In the genomic region with DNA sequence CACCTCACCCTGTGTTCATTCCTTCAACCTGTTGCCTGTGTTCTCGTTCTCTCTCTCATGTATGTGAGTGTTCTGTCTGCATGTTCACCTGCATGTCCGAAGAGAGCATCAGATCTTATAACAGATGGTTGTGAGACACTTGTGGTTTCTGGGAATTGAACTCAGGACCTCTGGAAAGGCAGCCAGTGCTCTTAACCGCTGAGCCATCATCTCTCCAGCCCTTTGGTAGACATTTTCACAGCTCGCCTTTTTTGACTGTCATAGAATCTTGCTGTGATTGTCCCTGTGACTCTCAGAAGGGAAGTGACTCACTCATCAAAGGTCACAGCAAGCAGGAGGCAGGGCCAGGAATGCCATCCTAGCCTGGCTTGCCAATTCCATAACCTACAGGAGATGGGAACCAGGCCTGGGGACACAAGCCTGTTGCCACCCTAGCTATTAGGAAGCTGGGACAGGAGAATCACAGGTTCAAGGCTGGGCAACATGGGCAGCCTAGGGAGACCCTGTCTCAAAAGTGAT, we compare ENCODE assay signal across 13 mouse cellular contexts. TPM values are rescaled to one million over a fixed set of nuclear protein-coding genes. Genes with fewer than 3 reads are reported as not detected.
A peak's percentile ranks its signal among the peaks of the same experiment; 100 is the strongest.
DNase-seq lines count a peak whose midpoint lies in the region; ATAC-seq and TF ChIP-seq lines count a peak whose summit lies in the region.
"Had no signal": no experiment of that assay in that cellular context is flagged by ENCODE, and none has a peak within 500 bp of the region (broad histone marks: within the 10 kb centered on the region; RNA-seq: fewer than 3 reads in every experiment).

No protein-coding gene starts in this region.

- H3K4me3 ChIP-seq in embryonic facial prominence, embryonic 12.5 days = no peak overlapping the region
- H3K4me3 ChIP-seq in embryonic facial prominence, embryonic 10.5 days = no peak overlapping the region
- H3K4me3 ChIP-seq in kidney, adult 2 months (ENCODE audit: insufficient read depth, low read depth, low read length) = no peak overlapping the region
- peak overlapping the region; percentile 81 for H3K4me3 ChIP-seq in liver, embryonic 15.5 days (replicated peaks)

- peaks cover 15% of the 10 kb centered on the region for H3K36me3 ChIP-seq in embryonic facial prominence, embryonic 12.5 days
- peaks cover 24% of the 10 kb centered on the region for H3K36me3 ChIP-seq in embryonic facial prominence, embryonic 10.5 days (replicated peaks)
- no peaks in the 10 kb centered on the region for H3K36me3 ChIP-seq in kidney, adult 2 months (ENCODE audit: control insufficient read depth, insufficient read depth, low read length)
- peaks cover 38% of the 10 kb centered on the region for H3K36me3 ChIP-seq in liver, embryonic 15.5 days (replicated peaks)

- no peak for ATAC-seq in embryonic facial prominence, embryonic 12.5 days (ENCODE audit: insufficient number of reproducible peaks, insufficient read depth, low FRiP score, low TSS enrichment)
- ATAC-seq in liver, embryonic 15.5 days (ENCODE audit: insufficient read depth) = no peak

- peak overlapping the region; percentile 4; the same call in 1 of the 2 replicates for H3K9ac ChIP-seq in embryonic facial prominence, embryonic 12.5 days
- peak overlapping the region; percentile 83; the same call in 1 of the 2 replicates for H3K9ac ChIP-seq in liver, embryonic 15.5 days

- H3K27me3 ChIP-seq in embryonic facial prominence, embryonic 12.5 days = no peaks in the 10 kb centered on the region
- no peaks in the 10 kb centered on the region for H3K27me3 ChIP-seq in embryonic facial prominence, embryonic 10.5 days (replicated peaks; ENCODE audit: low read depth, poor library complexity, severe bottlenecking)
- H3K27me3 ChIP-seq in kidney, adult 2 months (replicated peaks; ENCODE audit: control insufficient read depth, insufficient read depth, low read length) = no peaks in the 10 kb centered on the region
- H3K27me3 ChIP-seq in liver, embryonic 15.5 days = no peaks in the 10 kb centered on the region
- H3K27me3 ChIP-seq: embryonic facial prominence, embryonic 13.5 days had no signal

- H3K4me2 ChIP-seq in embryonic facial prominence, embryonic 12.5 days (replicated peaks) = no peak overlapping the region
- H3K4me2 ChIP-seq in liver, embryonic 15.5 days = peak overlapping the region; percentile 95

- TF ChIP-seq POLR2A in kidney, adult 2 months (IDR thresholded peaks at IDR 0.05; ENCODE audit: low read depth, low read length) = no peak

- H3K27ac ChIP-seq in embryonic facial prominence, embryonic 12.5 days = no peak overlapping the region
- H3K27ac ChIP-seq in embryonic facial prominence, embryonic 10.5 days (replicated peaks) = no peak overlapping the region
- peak overlapping the region; percentile 34 for H3K27ac ChIP-seq in kidney, adult 2 months (ENCODE audit: insufficient read depth, low read depth, low read length)
- peak overlapping the region; percentile 95 for H3K27ac ChIP-seq in liver, embryonic 15.5 days (replicated peaks)
- H3K27ac ChIP-seq: embryonic facial prominence, embryonic 13.5 days; kidney, postnatal 0 days had no signal

- no peak for TF ChIP-seq CTCF in kidney, adult 2 months (conservative IDR thresholded peaks at IDR 0.05; ENCODE audit: insufficient read depth, insufficient read length, low read depth, low read length)

- WGBS in embryonic facial prominence, embryonic 12.5 days = 89% methylated on average over 4 of the region's 4 CpGs
- WGBS in embryonic facial prominence, embryonic 10.5 days = 93% methylated on average over 4 of the region's 4 CpGs
- 64% methylated on average over 4 of the region's 4 CpGs for WGBS in kidney, adult 2 months
- 76% methylated on average over 4 of the region's 4 CpGs for WGBS in liver, embryonic 15.5 days (ENCODE audit: insufficient replicate concordance)

- H3K4me1 ChIP-seq in embryonic facial prominence, embryonic 12.5 days = peaks cover 33% of the 10 kb centered on the region
- peaks cover 58% of the 10 kb centered on the region for H3K4me1 ChIP-seq in embryonic facial prominence, embryonic 10.5 days
- H3K4me1 ChIP-seq in kidney, adult 2 months (ENCODE audit: control insufficient read depth, insufficient read depth, low read length) = peaks cover 38% of the 10 kb centered on the region
- peaks cover 89% of the 10 kb centered on the region for H3K4me1 ChIP-seq in liver, embryonic 15.5 days (replicated peaks)

- H3K9me3 ChIP-seq in embryonic facial prominence, embryonic 12.5 days = no peaks in the 10 kb centered on the region
- no peaks in the 10 kb centered on the region for H3K9me3 ChIP-seq in embryonic facial prominence, embryonic 10.5 days
- H3K9me3 ChIP-seq in liver, embryonic 15.5 days (replicated peaks) = no peaks in the 10 kb centered on the region
- H3K9me3 ChIP-seq: embryonic facial prominence, embryonic 13.5 days; hindbrain, embryonic 10.5 days had no signal

- no peak for DNase-seq in embryonic facial prominence, embryonic 10.5 days (ENCODE audit: low spot score)
- DNase-seq in kidney, adult 2 months = peak; percentile 38
- DNase-seq in kidney, adult 8-10 months = no peak
- DNase-seq in Muller cell, postnatal 12 days (ENCODE audit: inconsistent ontology term) = peak; percentile 52
- no peak for DNase-seq in urinary bladder, postnatal 25 days (ENCODE audit: low spot score)
- no peak for DNase-seq in layer of hippocampus, postnatal 10 days (ENCODE audit: low spot score in 2 of 2)
- DNase-seq: layer of hippocampus, postnatal 36 days; thymus, postnatal 25 days had no signal

RNA-seq across cellular contexts. Expression of a gene that starts 2.5 kb away (rescaled TPM):
- 86.3 and 90.6 TPM in 2 replicates for polyA plus RNA-seq in embryonic facial prominence, embryonic 12.5 days (2016; fragmentation: Nextera tagmentation; extraction: Ambion mirVana)
- 54.4 and 56.7 TPM in 2 replicates for polyA plus RNA-seq in embryonic facial prominence, embryonic 10.5 days (2016; fragmentation: Nextera tagmentation; extraction: Ambion mirVana)
- 132 and 156 TPM in 2 replicates for polyA plus RNA-seq in kidney, adult 2 months (2012; rRNA removed)
- polyA plus RNA-seq in liver, embryonic 15.5 days (2015; fragmentation: Nextera tagmentation; extraction: Ambion mirVana) = 54.9 and 66.4 TPM in 2 replicates
- 10 to 100 TPM; 38.8 to 47.5 TPM for total RNA-seq in layer of hippocampus, postnatal 10 days (2021)

RNA-seq across cellular contexts. Expression of a gene that starts 5.9 kb away (rescaled TPM):
- polyA plus RNA-seq in embryonic facial prominence, embryonic 12.5 days (2016; fragmentation: Nextera tagmentation; extraction: Ambion mirVana) = 169 and 171 TPM in 2 replicates
- polyA plus RNA-seq in embryonic facial prominence, embryonic 10.5 days (2016; fragmentation: Nextera tagmentation; extraction: Ambion mirVana) = 262 and 280 TPM in 2 replicates
- polyA plus RNA-seq in kidney, adult 2 months (2012; rRNA removed) = 8.9 and 10.2 TPM in 2 replicates
- polyA plus RNA-seq in liver, embryonic 15.5 days (2015; fragmentation: Nextera tagmentation; extraction: Ambion mirVana) = 147 and 155 TPM in 2 replicates
- total RNA-seq in layer of hippocampus, postnatal 10 days (2021) = 1 to 10 TPM; 9.7 TPM

RNA-seq across cellular contexts. Expression of a gene that starts 29.7 kb away (rescaled TPM):
- 138 and 153 TPM in 2 replicates for polyA plus RNA-seq in embryonic facial prominence, embryonic 12.5 days (2016; fragmentation: Nextera tagmentation; extraction: Ambion mirVana)
- 52.1 and 56.3 TPM in 2 replicates for polyA plus RNA-seq in embryonic facial prominence, embryonic 10.5 days (2016; fragmentation: Nextera tagmentation; extraction: Ambion mirVana)
- polyA plus RNA-seq in kidney, adult 2 months (2012; rRNA removed) = 12.5 and 15.7 TPM in 2 replicates
- 1.7 and 1.8 TPM in 2 replicates for polyA plus RNA-seq in liver, embryonic 15.5 days (2015; fragmentation: Nextera tagmentation; extraction: Ambion mirVana)
- 100 to 1,000 TPM; 308 to 330 TPM for total RNA-seq in layer of hippocampus, postnatal 10 days (2021)

Comparison
In these comparisons a context has a peak if more than half of its experiments do, and no peak if none do; other contexts are left out.
1. DNase-seq: peak in kidney, adult 2 months (single experiment) and Muller cell, postnatal 12 days (single experiment); none in embryonic facial prominence, embryonic 10.5 days (single experiment), kidney, adult 8-10 months (0 of 2), urinary bladder, postnatal 25 days (single experiment) and layer of hippocampus, postnatal 10 days (0 of 2).
2. H3K27ac ChIP-seq: peak in kidney, adult 2 months (single experiment) and liver, embryonic 15.5 days (single experiment); none in embryonic facial prominence, embryonic 12.5 days (single experiment) and embryonic facial prominence, embryonic 10.5 days (single experiment).
3. RNA of a gene that starts 5.9 kb away (polyA plus RNA-seq): 262 to 280 TPM in embryonic facial prominence, embryonic 10.5 days, 169 to 171 TPM in embryonic facial prominence, embryonic 12.5 days and 147 to 155 TPM in liver, embryonic 15.5 days; 8.9 to 10.2 TPM in kidney, adult 2 months; every median in the first group is over 10 times any median in the second.